25 mouse cellular contexts compared by ENCODE assay signal in genomic region chr3:149171766-149172165, GRCm38 (mm10).
"Had no signal": no experiment of that assay in that cellular context is flagged by ENCODE, and none has a peak within 500 bp of the region (broad histone marks: within the 10 kb centered on the region; RNA-seq: fewer than 3 reads in every experiment).

No protein-coding gene starts in this region.

- H3K27ac ChIP-seq: heart, adult 2 months; heart, embryonic 13.5 days; heart, embryonic 15.5 days; hindbrain, embryonic 13.5 days; hindbrain, embryonic 15.5 days; hindbrain, postnatal 0 days; layer of hippocampus, adult 2 months; left cerebral cortex, adult 2 months; limb, embryonic 10.5 days; limb, embryonic 12.5 days; liver, embryonic 13.5 days had no signal

- DNase-seq: gastrocnemius, postnatal 14 days; gastrocnemius, postnatal 36 days; heart, adult 2 months; heart, postnatal 14 days; heart, postnatal 36 days; kidney, adult 11 months; kidney, adult 2 months; kidney, adult 9 months; kidney, postnatal 10 days; kidney, postnatal 25 days; kidney, postnatal 4 days; liver; liver, embryonic 13.5 days had no signal

- H3K9ac ChIP-seq: heart, embryonic 13.5 days; heart, embryonic 15.5 days; hindbrain, embryonic 13.5 days; hindbrain, embryonic 15.5 days; limb, embryonic 12.5 days; liver, embryonic 13.5 days had no signal

- H3K36me3 ChIP-seq: heart, embryonic 13.5 days; heart, embryonic 15.5 days; hindbrain, embryonic 13.5 days; hindbrain, embryonic 15.5 days; limb, embryonic 10.5 days; limb, embryonic 12.5 days; liver, embryonic 13.5 days had no signal

- H3K9me3 ChIP-seq: heart, embryonic 13.5 days; heart, embryonic 15.5 days; hindbrain, embryonic 13.5 days; hindbrain, embryonic 15.5 days; limb, embryonic 10.5 days; limb, embryonic 12.5 days; liver, embryonic 13.5 days had no signal

- H3K4me2 ChIP-seq: heart, embryonic 11.5 days; heart, embryonic 13.5 days; heart, embryonic 15.5 days; hindbrain, embryonic 13.5 days; hindbrain, embryonic 15.5 days; limb, embryonic 12.5 days; liver, embryonic 11.5 days; liver, embryonic 13.5 days had no signal

- H3K27me3 ChIP-seq: heart, embryonic 13.5 days; heart, embryonic 15.5 days; hindbrain, embryonic 13.5 days; hindbrain, embryonic 15.5 days; limb, embryonic 12.5 days; liver, embryonic 13.5 days had no signal

- H3K4me3 ChIP-seq: heart, adult 2 months; heart, embryonic 13.5 days; heart, embryonic 15.5 days; hindbrain, embryonic 13.5 days; hindbrain, embryonic 15.5 days; layer of hippocampus, adult 2 months; left cerebral cortex, adult 2 months; limb, embryonic 10.5 days; limb, embryonic 12.5 days; liver, embryonic 13.5 days had no signal

- ATAC-seq: hindbrain, postnatal 0 days; intestine, embryonic 16.5 days had no signal

- H3K4me1 ChIP-seq: heart, embryonic 15.5 days; liver, embryonic 13.5 days had no signal
